Mouse (Mus musculus) myocyte (in vitro differentiated cells): ENCODE data around the gene Tmem251. TPM values are rescaled to one million over a fixed set of nuclear protein-coding genes. Genes with fewer than 3 reads are reported as not detected.

Experiments used
- H3K27me3 ChIP-seq: one replicate; pipeline ENCODE4 v1.6.1; 2011; ENCODE audit not compliant: control insufficient read depth, insufficient read depth, insufficient read length
- H3K36me3 ChIP-seq: one replicate; pipeline ENCODE4 v1.6.1; 2011; ENCODE audit not compliant: control insufficient read depth, insufficient read depth
- H3K4me2 ChIP-seq: one replicate; pipeline ENCODE4 v1.6.1; 2011; ENCODE audit warnings: low read depth, control low read depth
- H3K4me3 ChIP-seq: one replicate; pipeline ENCODE4 v1.5.1; 2011; ENCODE audit warnings: mild to moderate bottlenecking, control low read depth, moderate library complexity
- H3K79me2 ChIP-seq: one replicate; pipeline ENCODE4 v1.6.1; 2011; ENCODE audit not compliant: control insufficient read depth, insufficient read depth
- H3ac ChIP-seq: one replicate; pipeline ENCODE4 v1.6.1; 2011; ENCODE audit not compliant: control insufficient read depth, insufficient read length
- CEBPB ChIP-seq: IDR thresholded peaks from 2 replicates; pipeline ENCODE4 v1.6.1; 2011; ENCODE audit warnings: mild to moderate bottlenecking, moderate library complexity; ENCODE audit not compliant: poor library complexity, insufficient read depth, severe bottlenecking
- E2F4 ChIP-seq: IDR thresholded peaks from one replicate; pipeline ENCODE4 v1.6.1; 2011; ENCODE audit warnings: mild to moderate bottlenecking, control low read depth, moderate library complexity; ENCODE audit not compliant: insufficient read depth
- MAX ChIP-seq: IDR thresholded peaks from one replicate; pipeline ENCODE4 v1.6.1; 2011; ENCODE audit warnings: low read depth, mild to moderate bottlenecking, control low read depth
- MYOD1 ChIP-seq, 3 experiments: IDR thresholded peaks; one replicate each; pipeline ENCODE4 v1.6.1; 2011; ENCODE audit warnings: control low read depth in 2 of 3, low read depth in 2 of 3, mild to moderate bottlenecking in 2 of 3, moderate library complexity in 1 of 3; ENCODE audit not compliant: insufficient read length in 2 of 3, control insufficient read depth in 1 of 3
- MYOG ChIP-seq, 3 experiments: IDR thresholded peaks; one replicate each; pipeline ENCODE4 v1.6.1; 2011; ENCODE audit warnings: control low read depth in 2 of 3, low read depth in 2 of 3, mild to moderate bottlenecking in 2 of 3; ENCODE audit not compliant: insufficient read length in 2 of 3, control insufficient read depth in 1 of 3, insufficient read depth in 1 of 3
- POLR2A ChIP-seq: IDR thresholded peaks from one replicate; pipeline ENCODE4 v1.6.1; 2011; ENCODE audit warnings: low read depth, mild to moderate bottlenecking, control low read depth, moderate library complexity; ENCODE audit not compliant: insufficient read length
- POLR2AphosphoS2 ChIP-seq: IDR thresholded peaks from one replicate; pipeline ENCODE4 v1.6.1; 2011; ENCODE audit warnings: low read depth, control low read depth; ENCODE audit not compliant: insufficient read length
- REST ChIP-seq: IDR thresholded peaks from one replicate; pipeline ENCODE4 v1.6.1; 2011; ENCODE audit warnings: mild to moderate bottlenecking, control low read depth, moderate library complexity; ENCODE audit not compliant: insufficient read depth, insufficient read length
- SRF ChIP-seq: IDR thresholded peaks from one replicate; pipeline ENCODE4 v1.6.1; 2011; ENCODE audit warnings: low read depth; ENCODE audit not compliant: control insufficient read depth, insufficient read length
- TCF12 ChIP-seq: IDR thresholded peaks from one replicate; pipeline ENCODE4 v1.6.1; 2011; ENCODE audit warnings: mild to moderate bottlenecking, control low read depth; ENCODE audit not compliant: poor library complexity, insufficient read depth, severe bottlenecking
- TCF3 ChIP-seq: IDR thresholded peaks from one replicate; pipeline ENCODE4 v1.6.1; 2011; ENCODE audit warnings: low read depth, control low read depth; ENCODE audit not compliant: insufficient read length
- USF1 ChIP-seq: IDR thresholded peaks from one replicate; pipeline ENCODE4 v1.6.1; 2011; ENCODE audit warnings: low read depth, mild to moderate bottlenecking, control low read depth, moderate library complexity
- polyA plus RNA-seq: library from polyadenylated mRNA; unstranded; fragments of >200 nt; fragmentation: generic; extraction: Trizol; gene quantifications from one replicate; pipeline ENCODE4 v1.2.1, GENCODE M21; 2012; ENCODE audit warnings: missing spikeins

Gene Tmem251
- polyA plus RNA-seq, 1 experiment: 2.9 TPM

DNA sequence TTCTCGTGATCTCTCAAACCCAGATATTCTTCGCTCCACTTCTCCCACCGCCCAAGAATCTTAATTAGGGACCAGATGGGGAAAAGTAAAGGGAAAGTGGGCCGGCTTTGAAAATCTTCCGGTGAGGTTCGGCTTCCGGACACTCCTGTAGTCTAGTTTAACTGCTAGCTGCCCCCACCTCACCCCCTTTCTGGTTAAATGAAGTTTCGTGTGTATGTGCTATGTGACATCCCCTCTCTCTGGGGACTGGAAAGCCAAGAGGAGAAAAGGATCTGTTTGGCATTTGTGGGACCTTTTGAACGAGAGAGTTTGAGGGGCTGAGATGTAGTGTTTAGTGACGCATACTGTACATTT is 14.8 kb downstream of the Tmem251 start, which contains the start of gene Gm20604:
Gene Gm20604 (minus strand): TSS at position 270 of the 354 bp plus-strand sequence.
- Histone ChIP-seq H3K36me3 (no peaks in the 10 kb centered on the region), H3K27me3 (no peaks in the 10 kb centered on the region), H3K4me3 (peak within 1 kb of the TSS; percentile 85), H3ac (peak within 1 kb of the TSS; percentile 79), H3K79me2 (peaks cover 62% of the 10 kb centered on the region), H3K4me2 (peak within 1 kb of the TSS; percentile 100)
- TF ChIP-seq POLR2AphosphoS2: no peak
- TF ChIP-seq USF1: no peak
- TF ChIP-seq REST: no peak
- no peak for TF ChIP-seq TCF12
- no peak for TF ChIP-seq MYOG (IDR thresholded peaks at IDR 0.05; ENCODE audit: control insufficient read depth in 1 of 3, insufficient read depth in 1 of 3, insufficient read length in 2 of 3, low read depth in 2 of 3)
- no peak for TF ChIP-seq CEBPB
- no peak for TF ChIP-seq SRF
- TF ChIP-seq MYOD1 (IDR thresholded peaks at IDR 0.05; ENCODE audit: control insufficient read depth in 1 of 3, insufficient read length in 2 of 3, low read depth in 2 of 3): no peak

DNA sequence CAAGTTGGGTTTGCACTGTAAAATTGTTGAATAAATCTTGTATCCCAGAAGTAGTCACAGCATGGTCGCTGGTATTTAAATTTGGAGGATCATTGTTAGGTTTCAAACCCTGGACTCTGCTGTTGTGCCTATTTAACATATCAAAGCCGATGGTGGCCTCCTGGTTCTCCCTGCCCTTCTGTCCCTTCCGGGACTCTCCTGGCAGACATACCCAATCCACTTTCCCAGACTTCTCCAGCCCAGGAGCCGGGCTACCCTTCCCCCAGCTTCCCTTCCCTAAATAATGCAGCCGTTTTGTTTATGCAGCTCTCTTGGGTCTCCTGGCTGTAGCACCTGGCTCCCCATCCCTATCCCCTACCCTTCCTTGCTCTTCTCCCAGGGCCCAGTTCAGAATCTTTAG is 15.4 kb downstream of the Tmem251 start:
- Histone ChIP-seq H3ac (peak overlapping the region; percentile 79), H3K4me3 (peak overlapping the region; percentile 85), H3K4me2 (peak overlapping the region; percentile 100), H3K36me3 (no peaks in the 10 kb centered on the region), H3K79me2 (peaks cover 57% of the 10 kb centered on the region), H3K27me3 (no peaks in the 10 kb centered on the region)
- TF ChIP-seq TCF3: no peak
- no peak for TF ChIP-seq USF1
- TF ChIP-seq MYOD1 (IDR thresholded peaks at IDR 0.05; ENCODE audit: control insufficient read depth in 1 of 3, insufficient read length in 2 of 3, low read depth in 2 of 3): no peak
- TF ChIP-seq POLR2A: no peak
- no peak for TF ChIP-seq E2F4
- TF ChIP-seq MAX: no peak
- no peak for TF ChIP-seq CEBPB
- no peak for TF ChIP-seq POLR2AphosphoS2
- no peak for TF ChIP-seq TCF12
- no peak for TF ChIP-seq SRF
- no peak for TF ChIP-seq REST
- no peak for TF ChIP-seq MYOG (IDR thresholded peaks at IDR 0.05; ENCODE audit: control insufficient read depth in 1 of 3, insufficient read depth in 1 of 3, insufficient read length in 2 of 3, low read depth in 2 of 3)

DNA sequence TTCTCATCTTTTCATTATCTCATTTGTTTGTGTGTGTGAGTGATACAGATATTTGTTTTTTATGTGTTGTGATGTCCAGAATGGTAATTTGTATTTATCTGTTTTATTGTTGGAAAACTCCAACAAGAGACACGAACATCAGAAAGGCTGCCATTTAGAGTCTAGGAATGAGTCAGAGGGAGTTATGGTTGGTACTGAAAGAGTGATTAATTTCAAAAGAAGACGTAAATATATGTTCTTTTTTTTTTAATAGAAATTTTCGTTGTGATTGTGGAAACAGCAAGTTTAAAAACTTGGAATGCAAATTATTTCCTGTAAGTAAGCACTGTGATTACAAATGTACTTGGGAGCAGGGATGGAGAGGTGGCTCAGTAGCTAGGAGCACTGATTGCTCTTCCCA is 18.1 kb downstream of the Tmem251 start:
- TF ChIP-seq MAX (no peak), POLR2A (no peak), MYOG (IDR thresholded peaks at IDR 0.05; ENCODE audit: control insufficient read depth in 1 of 3, insufficient read depth in 1 of 3, insufficient read length in 2 of 3, low read depth in 2 of 3) (no peak)
- no peaks in the 10 kb centered on the region for H3K27me3 ChIP-seq
- H3K4me3 ChIP-seq: no peak overlapping the region
- peaks cover 8% of the 10 kb centered on the region for H3K36me3 ChIP-seq
- no peak overlapping the region for H3K4me2 ChIP-seq
- peaks cover 29% of the 10 kb centered on the region for H3K79me2 ChIP-seq
- no peak overlapping the region for H3ac ChIP-seq

GRCm38 (mm10) chr12:102763696-102764095 is 20.1 kb downstream of the Tmem251 start:
- peaks cover 17% of the 10 kb centered on the region for H3K79me2 ChIP-seq
- H3K27me3 ChIP-seq: no peaks in the 10 kb centered on the region
- H3ac ChIP-seq: no peak overlapping the region
- no peak overlapping the region for H3K4me2 ChIP-seq
- TF ChIP-seq SRF: no peak
- no peak for TF ChIP-seq POLR2A
- TF ChIP-seq CEBPB: no peak
- TF ChIP-seq USF1: no peak
- no peak for TF ChIP-seq E2F4
- H3K4me3 ChIP-seq: no peak overlapping the region
- H3K36me3 ChIP-seq: peaks cover 12% of the 10 kb centered on the region

GRCm38 (mm10) chr12:102769000-102769399 is 25.4 kb downstream of the Tmem251 start:
- H3K36me3 ChIP-seq: peaks cover 25% of the 10 kb centered on the region
- H3ac ChIP-seq: no peak overlapping the region
- H3K79me2 ChIP-seq: no peaks in the 10 kb centered on the region
- H3K4me3 ChIP-seq: no peak overlapping the region
- no peak overlapping the region for H3K4me2 ChIP-seq
- TF ChIP-seq CEBPB (no peak), POLR2A (no peak), MAX (no peak), SRF (no peak)
- no peaks in the 10 kb centered on the region for H3K27me3 ChIP-seq

DNA sequence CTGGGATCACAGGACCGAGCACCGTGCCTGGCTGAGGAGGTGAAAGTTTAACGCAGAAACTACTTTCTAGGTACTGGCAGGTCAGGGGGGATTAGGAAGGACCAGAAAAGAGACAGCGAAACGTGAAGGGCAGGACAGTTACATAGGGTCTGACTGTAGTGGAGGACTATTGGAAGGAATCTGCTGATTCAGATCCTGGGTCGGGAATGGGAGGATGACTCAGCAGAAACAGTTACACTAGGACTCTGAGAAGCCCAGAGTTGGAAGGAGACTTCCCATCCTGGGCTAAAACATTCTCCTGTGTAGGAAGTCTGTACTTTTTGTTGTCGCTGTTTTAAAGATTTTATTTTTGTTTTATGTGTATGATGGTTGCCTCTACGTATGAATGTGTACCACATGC is 28.0 kb downstream of the Tmem251 start:
- TF ChIP-seq MAX (no peak), MYOD1 (IDR thresholded peaks at IDR 0.05; ENCODE audit: control insufficient read depth in 1 of 3, insufficient read length in 2 of 3, low read depth in 2 of 3) (no peak), SRF (no peak), TCF12 (no peak), E2F4 (no peak), MYOG (IDR thresholded peaks at IDR 0.05; ENCODE audit: control insufficient read depth in 1 of 3, insufficient read depth in 1 of 3, insufficient read length in 2 of 3, low read depth in 2 of 3) (no peak), USF1 (no peak), POLR2A (no peak), REST (no peak), POLR2AphosphoS2 (no peak), CEBPB (no peak), TCF3 (no peak)
- H3K36me3 ChIP-seq: peaks cover 17% of the 10 kb centered on the region
- no peak overlapping the region for H3ac ChIP-seq
- no peak overlapping the region for H3K4me2 ChIP-seq
- no peaks in the 10 kb centered on the region for H3K79me2 ChIP-seq
- H3K27me3 ChIP-seq: no peaks in the 10 kb centered on the region
- H3K4me3 ChIP-seq: no peak overlapping the region
